Mouse (Mus musculus) spleen, adult 12 weeks (tissue): ENCODE measurements around the gene Armc5.

Source experiments
- DNase-seq: peaks from one replicate; pipeline ENCODE4 v3.0.0; 2022; ENCODE audit warnings: low spot score

Armc5 gene

DNA sequence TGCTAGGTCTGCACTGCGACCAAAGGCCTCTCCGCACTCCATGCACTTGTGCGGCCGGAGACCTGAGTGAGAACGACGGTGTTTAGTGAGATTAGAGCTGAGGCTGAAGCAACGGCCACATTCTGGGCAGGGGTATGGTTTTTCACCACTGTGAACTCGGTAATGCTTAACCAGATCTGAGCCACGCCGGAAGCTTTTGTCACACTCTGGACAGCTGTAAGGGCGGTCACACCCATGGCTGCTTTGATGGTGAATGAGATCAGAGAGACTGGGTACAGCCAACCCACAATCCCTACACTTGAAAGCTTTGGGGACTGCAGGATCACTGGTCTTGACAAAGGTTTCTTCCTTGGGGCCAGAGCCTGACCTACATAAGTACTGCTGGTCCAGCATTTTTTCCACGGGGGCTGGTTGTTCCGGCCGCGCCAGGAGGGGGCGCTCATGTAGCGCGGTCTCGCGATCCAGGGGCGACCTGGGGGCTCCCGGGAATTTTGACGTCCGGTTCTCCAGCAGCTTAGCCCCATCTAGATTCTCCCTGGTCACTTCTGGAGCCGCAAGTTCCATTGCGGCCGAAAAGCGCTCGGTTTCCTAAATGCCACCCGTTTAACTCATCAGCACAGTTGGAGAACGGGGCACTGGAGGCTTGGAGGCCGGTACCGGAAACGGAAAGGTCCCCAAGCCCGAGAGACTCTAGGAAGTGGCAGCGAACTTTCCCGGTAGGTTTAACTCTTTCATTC is at the start of gene Armc5:
Gene Armc5 (plus strand): TSS at position 487 of the 737 bp plus-strand sequence.
- DNase-seq, result peak; percentile 78

DNA sequence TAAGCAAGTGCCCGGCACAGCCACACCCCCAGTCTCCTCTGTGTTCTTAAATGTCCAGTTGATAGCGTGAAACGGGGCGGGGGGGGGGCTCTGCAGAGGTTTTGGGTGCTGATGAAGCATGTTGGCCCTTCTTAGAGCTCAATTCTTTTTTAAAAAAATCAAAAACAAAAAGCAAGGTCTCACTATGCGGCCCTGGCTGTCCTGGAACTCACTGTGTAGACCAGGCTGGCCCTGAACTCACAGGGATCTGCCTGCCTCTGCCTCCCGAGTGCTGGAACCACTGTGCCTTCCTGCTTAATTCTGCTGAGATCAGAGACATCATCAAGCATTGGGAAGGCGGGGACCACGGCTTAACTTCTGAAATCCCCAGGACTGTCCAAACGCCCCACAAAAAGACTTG is 35.5 kb upstream of the Armc5 start:
- no peak for DNase-seq

DNA sequence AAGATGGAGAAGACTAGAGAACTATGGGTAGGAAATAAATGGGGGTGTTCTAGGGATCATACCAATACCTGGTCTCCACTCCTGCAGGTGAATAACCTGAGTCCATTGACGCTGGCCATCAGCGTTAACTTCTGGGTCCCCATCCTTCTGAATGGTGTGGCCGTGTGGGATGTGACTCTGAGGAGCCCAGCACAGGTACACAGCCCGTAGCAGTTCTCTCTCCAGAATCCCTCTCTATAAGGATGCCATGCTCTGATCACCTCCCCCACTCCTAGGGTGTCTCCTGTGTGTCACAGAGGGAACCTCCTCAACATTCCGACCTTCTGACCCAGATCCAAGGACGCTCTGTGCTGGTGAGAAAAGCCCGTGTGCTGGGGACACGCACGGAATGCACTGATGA is 34.1 kb upstream of the Armc5 start:
- no peak for DNase-seq

DNA sequence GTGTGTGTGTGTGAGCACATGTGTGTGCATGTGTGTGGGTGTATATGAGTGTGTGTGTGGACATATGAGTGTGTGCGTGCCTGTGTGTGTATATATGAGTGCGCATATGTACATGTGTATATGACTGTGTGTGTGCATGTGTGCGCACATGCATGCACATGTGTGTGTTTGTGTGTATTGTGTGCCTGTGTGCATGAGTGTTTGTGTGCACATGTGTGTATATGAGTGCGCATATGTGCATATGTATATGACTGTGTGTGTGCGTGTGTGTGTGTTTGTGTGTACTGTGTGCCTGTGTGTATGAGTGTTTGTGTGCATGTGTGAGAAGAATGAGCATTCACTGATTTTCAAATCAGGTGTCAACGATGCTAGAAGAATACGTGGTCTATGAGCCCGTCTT is 33.0 kb upstream of the Armc5 start:
- DNase-seq, result no peak

DNA sequence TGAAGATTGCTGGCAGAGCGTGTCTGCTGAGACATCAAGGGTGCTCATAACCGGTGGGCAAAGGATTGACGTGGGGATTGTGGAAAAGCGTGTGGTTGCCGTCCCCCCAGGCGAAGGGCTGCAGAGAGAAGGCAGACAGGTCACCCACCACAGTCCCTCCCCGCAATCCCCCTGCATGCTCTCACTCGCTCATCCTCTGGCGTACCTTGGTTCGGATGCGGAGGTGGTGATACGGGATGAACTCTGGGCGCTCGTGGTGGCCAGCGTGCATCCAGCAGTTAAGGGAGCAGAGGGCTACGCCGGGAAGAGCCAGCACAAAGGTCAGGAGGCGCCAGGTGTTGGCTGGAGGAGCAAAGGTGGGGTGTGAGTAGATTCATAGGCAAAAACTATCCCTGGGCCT is 31.4 kb upstream of the Armc5 start:
- DNase-seq, result no peak

DNA sequence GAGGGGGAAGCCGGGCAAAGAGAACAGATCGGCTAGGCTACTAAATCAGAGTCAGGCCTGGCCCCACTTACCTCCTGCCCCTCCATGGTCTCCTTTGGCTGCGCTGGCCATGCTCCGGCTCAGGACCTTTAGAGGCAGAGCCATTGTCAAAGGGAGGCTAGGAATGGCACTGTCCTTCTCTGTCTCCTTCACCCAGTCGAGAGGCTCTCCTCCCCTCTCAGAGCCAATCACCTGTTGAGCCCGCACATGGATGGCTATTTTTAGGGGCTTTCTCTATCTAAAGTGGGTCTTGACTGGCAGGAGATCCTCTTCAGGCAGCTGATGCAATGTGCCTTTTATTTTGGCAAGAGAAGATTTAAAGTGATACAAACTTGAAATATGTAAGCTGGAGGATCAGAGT is 31.0 kb upstream of the Armc5 start, which contains the start of gene Cox6a2:
Gene Cox6a2 (minus strand): TSS at position 236 of the 400 bp plus-strand sequence.
- DNase-seq, result no peak

DNA sequence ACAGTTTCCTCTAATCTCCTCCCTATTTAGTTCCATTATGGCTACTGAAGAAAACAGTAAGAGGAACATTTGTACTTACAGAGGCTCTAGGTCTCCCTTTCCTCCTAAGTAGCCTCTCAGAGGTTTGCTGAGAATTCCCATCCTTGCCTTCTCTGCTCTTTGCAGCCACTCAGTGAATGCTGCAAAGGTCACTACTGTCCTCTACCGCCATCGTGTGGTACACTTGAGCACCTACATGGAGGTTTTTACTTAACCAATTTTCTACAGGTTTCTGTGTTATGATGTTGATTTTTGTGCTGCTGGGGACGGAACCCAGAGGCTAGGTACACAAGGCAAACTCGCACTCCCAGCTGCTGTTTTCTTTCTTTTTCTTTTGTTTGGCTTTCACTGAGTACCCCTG is 29.0 kb upstream of the Armc5 start:
- peak; percentile 22 for DNase-seq

DNA sequence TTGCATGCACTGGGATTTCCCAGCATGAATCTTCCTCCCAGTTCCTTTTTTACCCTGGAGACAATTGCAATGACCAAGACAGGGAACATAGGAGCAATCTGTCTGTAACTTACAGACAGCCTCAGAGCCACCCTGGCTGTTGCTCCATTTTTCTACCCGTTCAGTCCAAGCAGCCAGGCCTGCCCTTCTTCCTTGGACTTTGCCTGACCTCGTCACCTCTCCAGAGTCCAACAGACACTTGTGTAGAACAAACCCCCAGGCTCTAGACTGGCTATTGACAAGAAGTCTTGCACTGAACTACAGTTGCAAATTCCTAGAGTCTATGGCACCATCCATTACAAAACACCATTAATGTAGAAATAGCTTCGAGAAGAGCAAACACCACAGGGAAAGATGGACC is 27.3 kb upstream of the Armc5 start:
- no peak for DNase-seq

DNA sequence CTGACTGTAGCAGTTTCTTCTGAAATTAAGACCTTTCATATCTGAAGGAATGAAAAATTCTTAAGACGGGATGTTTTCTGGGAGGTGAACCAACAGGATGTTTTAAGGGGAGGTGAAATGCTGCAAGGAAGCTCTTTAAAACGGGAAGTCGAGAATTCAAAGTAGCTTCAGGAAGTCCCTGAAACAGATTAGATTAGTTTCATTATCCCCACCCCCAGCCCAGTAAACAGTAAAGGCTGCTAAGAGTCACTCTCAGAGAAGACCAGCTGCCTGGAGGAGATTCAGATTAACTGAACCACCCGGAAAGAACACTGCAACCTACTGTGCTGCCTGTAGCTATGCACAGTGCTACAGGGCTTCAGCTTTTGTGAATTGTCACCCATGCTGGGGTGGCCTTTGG is 17.2 kb upstream of the Armc5 start:
- DNase-seq, result no peak

DNA sequence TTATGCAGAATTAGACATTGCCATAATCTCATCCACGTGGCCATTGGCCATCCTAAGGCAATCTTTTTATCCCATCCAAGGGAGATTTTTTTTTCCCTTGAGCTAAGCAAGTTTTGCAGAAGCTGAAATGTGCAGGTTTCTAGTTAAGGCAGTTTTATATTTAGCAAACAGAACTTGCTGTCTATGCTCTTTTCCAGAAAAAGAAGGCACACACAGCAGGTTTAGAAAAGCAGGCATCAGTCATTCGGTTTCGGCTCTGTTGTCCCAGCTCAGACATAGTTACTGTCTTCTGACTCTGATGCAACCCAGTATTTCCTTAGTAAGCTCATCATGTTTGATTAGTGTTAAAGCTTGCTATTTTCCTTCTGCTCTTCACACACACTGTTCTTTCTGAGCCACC is 16.2 kb upstream of the Armc5 start:
- no peak for DNase-seq

DNA sequence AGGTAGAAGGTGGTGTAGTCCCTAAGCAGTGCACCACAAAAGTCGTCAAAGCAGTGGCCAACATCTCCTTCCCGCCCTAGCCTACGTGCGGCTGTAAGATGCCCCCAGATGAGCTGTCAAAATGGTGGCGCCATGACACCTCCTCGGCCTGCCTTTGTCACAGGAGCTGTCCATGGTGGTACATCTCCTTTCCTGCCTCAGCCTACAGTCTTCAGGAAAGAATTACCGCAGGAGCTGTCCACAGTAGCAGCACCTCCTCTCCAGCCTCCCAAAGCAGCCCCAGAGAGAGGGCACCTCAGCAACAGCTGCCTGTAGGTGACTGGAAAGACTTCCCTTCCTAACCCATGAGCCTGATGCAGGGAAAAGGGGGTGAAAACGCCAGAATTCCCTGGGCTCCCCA is 5.4 kb upstream of the Armc5 start:
- no peak for DNase-seq

DNA sequence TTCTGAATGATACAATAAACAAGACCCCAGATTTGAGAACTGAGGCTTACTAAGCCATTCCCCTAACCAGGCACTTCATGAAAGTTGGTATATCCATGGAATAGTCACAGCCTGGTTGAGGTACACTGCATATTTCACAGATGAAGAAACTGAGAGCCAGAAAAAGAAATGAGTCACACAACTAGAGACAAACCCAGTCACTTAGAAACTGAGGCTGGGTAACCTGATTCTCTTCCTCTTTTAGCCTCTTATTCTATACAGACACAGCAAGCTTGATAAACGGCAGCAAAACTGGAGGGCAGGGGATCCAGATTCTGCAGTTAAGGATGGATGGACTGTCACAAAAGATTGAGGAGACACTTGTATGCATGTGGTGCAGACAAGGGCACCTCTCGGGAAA is 2.3 kb upstream of the Armc5 start:
- DNase-seq, result no peak

DNA sequence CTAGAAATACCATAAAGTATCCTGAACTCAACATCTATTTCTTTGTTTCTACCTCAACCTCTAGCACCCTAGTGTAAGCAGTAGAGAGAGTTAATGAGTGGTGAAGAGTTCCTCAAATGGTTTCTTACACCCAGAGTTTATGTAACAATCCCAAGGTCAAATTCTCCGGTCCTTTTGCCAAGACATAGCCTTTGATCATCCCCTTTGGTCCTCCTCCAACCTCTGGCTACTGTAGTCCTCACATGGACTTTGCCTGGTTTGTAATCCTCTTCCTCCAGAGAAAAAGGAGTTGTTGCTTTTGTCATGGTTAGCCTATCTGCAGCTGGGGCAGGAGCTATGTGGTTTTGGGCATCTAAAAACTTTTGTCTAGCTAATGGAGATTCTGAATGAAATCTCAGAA is 1.7 kb upstream of the Armc5 start:
- no peak for DNase-seq

DNA sequence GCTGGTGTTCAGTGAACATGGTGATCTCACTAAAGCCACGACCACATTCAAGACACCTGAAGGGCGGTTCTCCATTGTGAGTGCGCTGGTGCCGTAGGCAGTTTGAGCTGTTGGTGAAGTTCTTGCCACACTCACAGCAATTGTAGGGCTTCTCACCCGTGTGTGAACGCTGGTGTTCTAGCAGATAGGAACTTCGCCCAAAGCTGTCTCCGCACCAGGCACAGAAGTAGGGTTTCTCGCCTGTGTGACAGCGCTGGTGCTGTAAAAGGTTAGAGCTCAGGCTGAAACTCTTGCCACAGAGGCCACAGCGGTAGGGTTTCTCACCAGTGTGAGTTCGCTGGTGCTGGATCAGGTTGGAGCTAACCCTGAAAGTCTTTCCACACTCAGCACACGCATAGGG is 716 bp upstream of the Armc5 start:
- DNase-seq, result no peak

DNA sequence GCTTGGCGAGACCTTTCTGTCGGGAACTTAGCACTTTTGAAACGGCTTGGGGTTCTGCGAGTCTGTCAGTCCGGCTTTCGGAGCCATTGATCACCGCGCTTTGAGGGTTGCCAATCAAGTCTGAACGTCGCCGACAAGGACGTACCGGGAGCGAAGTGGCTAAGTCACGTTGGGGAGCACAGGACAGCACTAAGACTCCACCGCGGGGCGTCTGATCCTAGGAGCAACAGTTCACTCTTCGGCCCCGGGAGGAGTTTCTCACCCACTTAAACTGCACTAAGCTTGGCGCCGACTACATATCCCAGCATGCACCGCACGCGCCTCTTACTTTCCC is 418 bp downstream of the Armc5 start:
- DNase-seq, result no peak

DNA sequence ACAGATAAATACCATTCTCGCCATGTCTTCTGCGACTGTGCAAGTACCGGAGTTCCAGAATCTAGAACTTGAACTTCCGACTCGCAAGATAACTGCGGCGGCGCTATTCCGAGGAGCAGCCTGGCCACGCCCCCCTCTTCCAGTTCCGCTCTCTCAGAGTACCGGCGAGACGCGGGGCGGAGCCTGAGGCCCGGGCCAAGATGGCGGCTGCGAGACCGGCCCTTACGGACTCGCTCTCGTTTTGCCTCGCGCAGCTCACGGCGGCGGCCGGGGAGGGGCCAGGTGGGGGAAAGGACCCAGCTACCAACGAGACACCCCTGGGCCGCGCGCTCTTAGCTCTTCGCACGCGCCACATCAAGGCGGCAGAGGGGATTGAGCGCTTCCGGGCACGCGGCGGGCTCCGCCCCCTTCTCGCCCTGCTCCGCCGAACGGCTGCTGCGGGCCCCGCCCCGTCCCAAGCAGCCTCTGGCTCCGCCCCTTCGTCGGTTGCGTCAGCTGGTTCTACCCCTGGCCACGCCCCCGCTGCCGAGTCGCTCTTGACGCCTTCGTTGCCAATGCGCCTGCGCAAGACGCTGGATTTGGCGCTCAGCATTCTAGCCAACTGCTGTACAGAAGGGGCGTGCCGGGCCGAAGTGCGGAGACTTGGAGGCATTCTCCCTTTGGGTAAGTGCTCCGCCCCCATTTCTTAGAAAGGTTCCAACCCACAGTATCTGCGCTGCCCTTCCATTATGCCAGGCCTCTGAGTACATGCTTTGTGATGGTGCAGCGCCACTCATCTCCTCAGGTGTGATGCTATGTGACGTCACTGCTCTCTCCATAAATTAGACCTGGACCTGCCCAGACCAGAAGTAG is 1.0 kb downstream of the Armc5 start, which contains the start of gene 9130023H24Rik:
Gene 9130023H24Rik (minus strand): TSS at position 105 of the 852 bp plus-strand sequence.
- DNase-seq, result peak; percentile 100

DNA sequence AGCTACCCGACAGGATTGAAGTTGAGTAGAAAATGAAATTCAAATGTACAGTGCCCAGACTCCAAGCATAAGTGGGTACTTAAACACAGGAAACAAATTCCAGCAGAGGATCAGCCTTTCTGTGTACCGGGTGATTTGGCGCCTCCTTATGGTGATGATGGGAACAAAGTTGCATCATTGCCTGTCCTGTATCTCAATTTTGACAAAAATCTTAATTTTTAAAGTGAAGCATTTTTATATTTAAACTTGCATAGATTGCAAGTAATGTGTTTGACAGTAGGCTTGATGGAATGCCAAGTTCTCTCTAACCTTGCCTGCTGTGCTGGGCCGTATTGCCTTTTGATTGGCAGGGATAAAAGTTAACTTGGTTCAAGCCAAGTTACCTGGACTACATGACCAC is 1.8 kb downstream of the Armc5 start:
- DNase-seq, result peak; percentile 43

DNA sequence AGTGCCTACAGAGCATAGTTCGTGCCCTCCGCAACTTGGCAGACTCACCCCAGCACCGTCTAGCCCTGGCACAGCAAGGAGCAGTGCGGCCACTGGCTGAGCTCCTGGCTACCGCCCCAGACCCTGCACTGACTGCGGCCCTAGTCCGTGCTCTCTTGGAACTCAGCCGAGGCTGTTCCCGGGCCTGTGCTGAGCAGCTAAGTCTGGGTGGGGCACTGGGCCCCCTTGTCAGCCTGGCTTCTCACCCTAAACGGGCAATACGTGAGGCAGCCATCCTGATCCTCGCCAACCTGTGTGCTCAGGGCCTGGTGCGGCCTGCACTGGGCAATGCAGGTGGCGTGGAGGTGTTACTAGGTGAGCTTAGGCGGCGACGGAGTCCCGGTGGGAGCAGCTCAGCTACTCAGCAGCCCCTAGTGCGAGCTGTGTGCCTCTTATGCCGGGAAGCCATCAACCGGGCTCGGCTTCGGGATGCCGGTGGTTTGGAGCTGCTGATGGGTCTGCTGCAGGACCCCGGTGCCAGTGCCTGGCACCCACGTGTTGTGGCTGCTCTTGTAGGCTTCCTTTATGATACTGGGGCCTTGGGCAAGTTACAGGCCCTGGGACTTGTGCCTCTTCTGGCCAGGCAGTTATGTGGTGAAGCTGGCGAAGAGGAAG is 3.1 kb downstream of the Armc5 start:
- no peak for DNase-seq

DNA sequence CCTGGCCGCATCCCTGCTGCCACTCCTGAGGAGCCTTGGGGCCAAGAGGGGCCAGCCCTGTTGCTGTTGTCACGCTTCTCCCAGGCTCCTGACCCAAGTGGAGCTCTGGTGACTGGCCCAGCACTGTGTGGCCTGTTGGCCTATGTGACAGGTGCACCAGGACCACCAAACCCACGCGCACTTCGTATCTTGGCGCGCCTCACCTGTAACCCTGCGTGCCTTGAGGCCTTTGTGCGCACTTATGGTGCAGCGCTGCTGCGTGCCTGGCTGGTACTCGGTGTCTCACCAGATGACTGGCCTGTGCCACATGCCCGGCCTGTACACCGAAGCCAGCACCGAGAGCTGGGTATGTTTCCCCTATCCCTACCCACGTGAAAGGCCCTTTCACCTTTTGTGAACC is 5.2 kb downstream of the Armc5 start:
- no peak for DNase-seq

DNA sequence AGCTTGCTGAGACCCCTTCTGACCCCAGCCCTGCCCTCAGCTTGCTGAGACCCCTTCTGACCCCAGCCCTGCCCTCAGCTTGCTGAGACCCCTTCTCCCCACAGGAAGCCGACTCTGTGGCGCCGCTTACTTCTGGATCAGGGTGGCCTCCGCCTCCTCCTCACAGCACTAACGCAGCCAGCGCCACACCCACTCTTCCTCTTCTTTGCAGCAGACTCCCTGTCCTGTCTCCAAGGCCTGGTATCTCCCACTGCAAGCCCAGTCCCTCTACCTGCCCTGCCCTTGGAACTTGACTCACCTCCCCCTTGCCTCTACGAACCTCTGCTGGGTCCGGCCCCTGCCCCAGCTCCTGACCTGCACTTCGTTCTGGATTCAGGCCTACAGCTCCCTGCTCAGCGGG is 6.8 kb downstream of the Armc5 start:
- DNase-seq, result no peak

DNA sequence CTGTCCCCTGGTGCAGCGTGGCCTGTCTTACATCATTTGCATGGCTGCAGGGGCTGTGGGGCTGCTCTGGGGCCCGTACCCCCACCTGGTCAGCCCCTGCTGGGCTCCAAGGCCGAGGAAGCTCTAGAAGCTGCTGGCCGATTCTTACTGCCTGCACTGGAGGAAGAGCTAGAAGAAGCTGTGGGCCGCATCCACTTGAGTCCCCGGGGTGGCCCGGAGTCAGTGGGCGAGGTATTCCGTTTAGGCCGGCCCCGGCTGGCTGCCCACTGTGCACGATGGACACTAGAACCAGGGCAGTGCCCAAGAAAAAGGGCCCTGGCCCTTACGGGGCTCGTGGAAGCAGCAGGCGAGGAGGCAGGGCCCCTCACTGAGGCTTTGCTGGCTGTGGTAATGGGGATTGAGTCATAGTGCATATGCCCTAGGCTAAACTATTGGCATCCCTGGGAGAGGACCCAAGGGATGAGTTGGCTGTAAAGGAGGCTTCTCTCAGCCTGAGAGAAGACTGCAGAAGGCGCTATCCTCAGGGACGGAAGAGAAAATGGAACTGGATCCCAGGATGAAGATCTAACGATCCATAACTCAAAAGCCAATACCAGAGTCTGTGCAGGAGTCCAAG is 7.4 kb downstream of the Armc5 start:
- DNase-seq, result no peak

DNA sequence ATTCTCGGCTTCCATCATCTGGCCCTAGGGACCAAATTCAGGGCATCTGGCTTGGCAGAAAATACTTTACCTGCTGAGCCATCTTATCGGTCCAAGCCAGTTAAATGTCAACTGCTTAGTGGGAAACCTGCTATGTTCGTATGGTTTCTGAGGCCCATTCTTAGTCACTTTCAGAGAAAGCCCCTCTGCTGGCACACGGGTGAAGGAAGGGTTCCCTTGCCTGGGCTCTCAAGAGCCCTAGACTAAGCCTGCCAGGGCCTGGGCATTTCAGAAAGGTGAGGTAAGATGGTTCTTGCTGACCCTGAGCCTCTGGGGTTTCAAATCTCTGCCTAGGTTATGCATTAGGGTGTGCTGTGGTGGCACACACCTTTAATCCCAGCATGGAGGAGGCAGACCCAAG is 8.4 kb downstream of the Armc5 start:
- no peak for DNase-seq
